Mouse (Mus musculus) midbrain, embryonic 10.5 days (tissue): ENCODE results near the gene Chrd. TPM values are rescaled to one million over a fixed set of nuclear protein-coding genes. Genes with fewer than 3 reads are reported as not detected.

Experiments used
- DNase-seq: peaks from one replicate; pipeline ENCODE4 v3.0.0-alpha.2; 2017; ENCODE audit warnings: low spot score
- H3K27ac ChIP-seq: fragments of 300-500 bp; sonication (generic); replicated peaks from 2 replicates; pipeline ENCODE4 v1.5.1; 2016; ENCODE audit warnings: mild to moderate bottlenecking
- H3K27me3 ChIP-seq: fragments of 300-500 bp; sonication (generic); 2 replicates; pipeline ENCODE4 v1.6.1; 2016; ENCODE audit warnings: low read depth, mild to moderate bottlenecking; ENCODE audit not compliant: poor library complexity, severe bottlenecking
- H3K36me3 ChIP-seq: fragments of 300-500 bp; sonication (generic); 2 replicates; pipeline ENCODE4 v1.6.1; 2016; ENCODE audit warnings: mild to moderate bottlenecking, moderate library complexity
- H3K4me1 ChIP-seq: fragments of 300-500 bp; sonication (generic); 2 replicates; pipeline ENCODE4 v1.6.1; 2016
- H3K4me3 ChIP-seq: fragments of 300-500 bp; sonication (generic); 2 replicates; pipeline ENCODE4 v1.5.1; 2016; ENCODE audit warnings: mild to moderate bottlenecking, moderate library complexity
- H3K9me3 ChIP-seq: fragments of 300-500 bp; sonication (generic); replicated peaks from 2 replicates; pipeline ENCODE4 v1.6.1; 2016; ENCODE audit warnings: mild to moderate bottlenecking
- WGBS: fragments of 180-500 bp; shearing (Covaris S2); methylation state at CpG from one replicate; pipeline ENCODE4 v1.1.7; 2016; 5-methylcytosine and 5-hydroxymethylcytosine counted together
- polyA plus RNA-seq: library from polyadenylated mRNA; unstranded; fragments of >200 nt; fragmentation: Nextera tagmentation; extraction: Ambion mirVana; gene quantifications from 2 replicates; pipeline ENCODE4 v1.2.1, GENCODE M21; 2016

Gene Chrd
- polyA plus RNA-seq, result 1.5 and 2.0 TPM in 2 replicates

DNA sequence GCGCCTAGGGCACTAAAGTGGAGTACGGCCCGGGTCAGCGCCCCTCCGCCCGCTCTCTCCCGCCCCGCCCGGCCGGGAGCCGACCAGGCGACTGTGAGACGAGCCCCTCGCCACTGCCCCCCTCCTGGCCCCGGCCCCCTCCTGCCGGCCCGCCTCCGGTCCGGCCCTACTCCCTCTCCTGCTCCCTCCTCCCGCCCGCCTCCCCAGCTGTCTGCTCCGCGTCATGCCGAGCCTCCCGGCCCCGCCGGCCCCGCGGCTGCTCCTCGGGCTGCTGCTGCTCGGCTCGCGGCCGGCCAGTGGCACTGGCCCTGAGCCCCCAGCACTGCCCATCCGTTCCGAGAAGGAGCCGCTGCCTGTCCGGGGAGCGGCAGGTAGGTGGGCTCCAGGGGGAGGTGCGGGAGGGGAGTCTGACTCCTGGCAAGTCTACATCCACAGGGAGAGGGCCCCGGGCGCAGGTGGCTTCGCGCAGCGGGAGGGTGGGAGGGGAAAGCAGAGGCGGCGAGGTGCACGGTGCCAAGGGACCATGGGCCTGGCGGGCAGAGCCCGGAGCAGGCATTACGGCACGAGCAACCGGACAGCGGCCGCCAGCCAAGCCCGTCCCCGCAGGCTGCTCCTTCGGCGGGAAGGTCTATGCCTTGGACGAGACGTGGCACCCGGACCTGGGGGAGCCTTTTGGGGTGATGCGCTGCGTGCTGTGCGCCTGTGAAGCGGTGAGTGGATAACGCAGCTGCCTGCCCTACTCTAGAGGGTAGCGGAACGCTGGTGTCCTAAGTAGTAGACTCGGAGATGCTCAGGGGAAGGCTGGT, at the start of gene Chrd:
Chrd (plus strand) TSS at position 203 of the 806 bp plus-strand sequence.
- H3K4me1 ChIP-seq, result peaks cover 35% of the 10 kb centered on the region
- H3K9me3 ChIP-seq, result no peaks in the 10 kb centered on the region
- peaks cover 62% of the 10 kb centered on the region for H3K27me3 ChIP-seq
- peak within 1 kb of the TSS; percentile 92 for H3K27ac ChIP-seq
- peak within 1 kb of the TSS; percentile 85 for H3K4me3 ChIP-seq
- DNase-seq, result peak; percentile 81
- WGBS, result under 1% methylated on average over 66 of the region's 70 CpGs
- H3K36me3 ChIP-seq, result no peaks in the 10 kb centered on the region

DNA sequence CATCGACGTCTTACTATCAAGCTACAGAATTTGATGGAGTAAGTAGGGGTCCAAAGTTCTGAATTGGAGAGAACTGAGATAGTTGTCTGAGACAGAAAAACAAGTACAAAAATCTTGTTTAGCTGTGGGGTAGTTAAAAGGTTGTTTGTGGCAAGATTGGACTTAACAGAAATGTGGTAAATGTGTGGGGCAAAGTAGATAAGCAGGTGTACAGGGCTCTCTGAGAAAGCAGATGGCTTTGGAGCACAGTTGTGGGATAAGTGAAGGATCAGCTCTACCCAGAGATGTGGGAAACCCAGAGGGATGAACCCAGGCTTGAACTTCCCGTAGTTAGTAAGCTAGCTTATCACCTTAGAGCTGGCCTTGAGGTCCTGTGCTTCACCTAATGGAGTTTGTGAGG, 42.2 kb upstream of the Chrd start:
- WGBS, result 93% methylated on average over 3 of the region's 3 CpGs
- H3K4me3 ChIP-seq, result no peak overlapping the region
- peaks cover 36% of the 10 kb centered on the region for H3K4me1 ChIP-seq

DNA sequence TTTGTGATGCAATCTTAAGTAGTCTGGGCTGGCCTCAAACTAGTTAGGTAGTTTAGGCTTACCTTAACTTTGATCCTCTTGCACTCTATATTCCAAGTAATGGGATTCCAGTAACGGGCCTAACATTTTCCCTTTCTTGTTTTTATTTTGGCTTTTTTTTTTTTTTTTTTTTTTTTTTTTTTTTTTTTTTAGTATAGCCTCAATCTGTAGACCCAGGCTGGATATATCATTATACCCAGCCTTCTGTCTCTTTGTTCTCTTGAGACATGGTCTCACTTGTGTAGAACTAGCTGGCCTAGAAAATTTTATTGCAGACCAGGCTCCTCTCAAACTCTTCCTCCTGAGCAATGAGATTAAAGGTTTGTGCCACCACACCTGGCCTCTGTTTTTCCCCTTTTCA, 41.3 kb upstream of the Chrd start:
- WGBS, result 89% methylated on average over 1 of the region's 1 CpGs
- H3K36me3 ChIP-seq, result peaks cover 61% of the 10 kb centered on the region
- no peak for DNase-seq

More for the DNA sequence above, 42.2 kb upstream of the Chrd start:
- Histone ChIP-seq H3K9me3 (no peaks in the 10 kb centered on the region), H3K27ac (no peak overlapping the region), H3K27me3 (peaks cover 16% of the 10 kb centered on the region), H3K36me3 (peaks cover 69% of the 10 kb centered on the region)
- no peak for DNase-seq

DNA sequence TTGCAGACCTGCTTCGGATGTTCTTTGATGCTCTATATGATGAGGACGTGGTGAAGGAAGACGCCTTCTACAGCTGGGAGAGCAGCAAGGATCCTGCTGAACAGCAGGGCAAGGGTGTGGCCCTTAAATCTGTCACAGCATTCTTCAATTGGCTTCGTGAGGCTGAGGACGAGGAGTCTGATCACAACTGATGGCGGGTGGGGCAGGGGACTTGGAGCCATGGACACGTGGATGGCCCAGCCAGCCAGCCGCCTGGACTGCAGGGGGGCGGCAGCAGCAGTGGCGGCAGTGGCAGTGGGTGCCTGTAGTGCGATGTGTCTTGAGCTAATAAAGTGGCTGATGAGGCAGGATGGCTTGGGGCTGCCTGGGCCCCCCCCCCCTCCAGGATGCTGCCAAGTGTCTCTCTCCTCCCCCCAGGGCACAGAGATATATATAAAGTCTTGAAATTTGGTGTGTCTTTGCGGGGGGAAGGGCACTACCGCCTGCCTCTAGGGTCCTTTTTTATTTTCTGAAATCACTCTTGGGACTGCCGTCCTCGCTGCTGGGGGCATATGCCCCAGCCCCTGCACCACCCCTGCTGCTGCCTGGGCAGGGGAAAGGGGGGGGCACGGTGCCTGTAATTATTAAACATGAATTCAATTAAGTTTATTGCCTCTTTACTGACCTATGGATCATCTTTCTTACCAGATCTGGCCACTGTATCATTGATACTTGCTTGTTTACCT, 40.5 kb upstream of the Chrd start:
- DNase-seq, result peak; percentile 27
- H3K4me1 ChIP-seq, result peaks cover 48% of the 10 kb centered on the region
- WGBS, result 44% methylated on average over 16 of the region's 16 CpGs
- peaks cover 53% of the 10 kb centered on the region for H3K36me3 ChIP-seq
- no peaks in the 10 kb centered on the region for H3K9me3 ChIP-seq
- H3K27me3 ChIP-seq, result peaks cover 23% of the 10 kb centered on the region
- H3K4me3 ChIP-seq, result peak overlapping the region; percentile 73
- peak overlapping the region; percentile 23; the same call in 1 of the 2 replicates for H3K27ac ChIP-seq

More for the DNA sequence above, 41.3 kb upstream of the Chrd start:
- Histone ChIP-seq H3K27me3 (peaks cover 23% of the 10 kb centered on the region), H3K9me3 (no peaks in the 10 kb centered on the region), H3K4me1 (peaks cover 44% of the 10 kb centered on the region), H3K27ac (no peak overlapping the region), H3K4me3 (no peak overlapping the region)

DNA sequence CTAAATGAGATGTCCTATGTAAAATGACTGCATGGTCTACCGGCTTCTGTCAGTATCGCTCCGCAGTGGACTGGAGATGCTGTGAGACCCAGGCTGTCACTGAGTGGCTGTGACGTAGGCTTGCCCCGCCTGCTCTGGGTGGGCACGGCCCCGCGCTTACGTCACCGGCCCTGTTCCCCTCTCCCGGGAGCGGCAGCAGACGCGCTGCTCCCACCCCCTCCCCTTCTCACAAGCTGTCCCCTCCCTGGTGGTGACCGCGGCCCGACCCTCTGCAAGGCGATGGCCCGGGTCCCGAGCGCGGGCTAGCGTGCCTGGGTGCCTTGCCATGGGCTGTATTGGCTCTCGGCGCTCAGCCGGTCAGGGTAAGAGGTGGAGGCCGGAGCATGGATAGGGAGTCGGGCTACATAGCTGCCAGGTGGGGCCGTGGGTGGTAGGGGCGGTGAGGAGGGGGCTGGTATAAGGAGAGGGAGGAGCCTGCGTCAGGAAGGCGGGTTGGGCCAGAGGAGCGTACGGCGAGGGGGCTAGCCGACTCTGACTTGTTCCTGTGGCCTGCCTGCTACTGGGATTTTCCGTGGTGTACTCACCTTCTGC, 39.7 kb upstream of the Chrd start, which contains the start of gene Fam131a:
Fam131a (plus strand) TSS at position 131 of the 591 bp plus-strand sequence.
- peak; percentile 96 for DNase-seq
- Histone ChIP-seq H3K4me1 (peaks cover 48% of the 10 kb centered on the region), H3K36me3 (peaks cover 45% of the 10 kb centered on the region), H3K9me3 (no peaks in the 10 kb centered on the region), H3K27me3 (peaks cover 23% of the 10 kb centered on the region), H3K27ac (peak within 1 kb of the TSS; percentile 90), H3K4me3 (peak within 1 kb of the TSS; percentile 73)
- WGBS, result 0% methylated on average over 37 of the region's 37 CpGs

DNA sequence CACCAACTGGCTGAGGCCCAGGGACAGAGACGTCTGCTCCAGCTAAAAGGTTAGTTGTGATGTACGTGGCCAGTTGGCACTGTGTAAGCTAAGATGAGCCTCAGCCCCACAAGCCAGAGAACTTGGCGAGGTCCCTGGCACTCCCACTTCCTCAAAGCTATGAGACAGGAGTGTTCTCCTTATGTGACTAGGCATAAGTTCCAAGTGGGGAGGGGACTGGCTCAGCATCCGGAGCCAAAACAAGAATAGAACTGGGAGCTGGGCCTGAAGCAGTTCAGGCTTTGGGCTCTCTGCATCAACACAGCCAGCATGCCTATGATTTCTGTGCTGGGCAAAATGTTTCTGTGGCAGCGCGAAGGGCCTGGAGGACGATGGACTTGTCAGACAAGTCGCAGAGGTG, 38.1 kb upstream of the Chrd start:
- peaks cover 23% of the 10 kb centered on the region for H3K27me3 ChIP-seq
- 78% methylated on average over 8 of the region's 8 CpGs for WGBS
- 0 out of 2 replicates have a peak overlapping the region, but pooled peaks have one; percentile 14 for H3K4me3 ChIP-seq
- H3K36me3 ChIP-seq, result peaks cover 36% of the 10 kb centered on the region
- peak overlapping the region; percentile 86; the same call in 1 of the 2 replicates for H3K27ac ChIP-seq
- DNase-seq, result no peak
- H3K4me1 ChIP-seq, result peaks cover 49% of the 10 kb centered on the region
- no peaks in the 10 kb centered on the region for H3K9me3 ChIP-seq

DNA sequence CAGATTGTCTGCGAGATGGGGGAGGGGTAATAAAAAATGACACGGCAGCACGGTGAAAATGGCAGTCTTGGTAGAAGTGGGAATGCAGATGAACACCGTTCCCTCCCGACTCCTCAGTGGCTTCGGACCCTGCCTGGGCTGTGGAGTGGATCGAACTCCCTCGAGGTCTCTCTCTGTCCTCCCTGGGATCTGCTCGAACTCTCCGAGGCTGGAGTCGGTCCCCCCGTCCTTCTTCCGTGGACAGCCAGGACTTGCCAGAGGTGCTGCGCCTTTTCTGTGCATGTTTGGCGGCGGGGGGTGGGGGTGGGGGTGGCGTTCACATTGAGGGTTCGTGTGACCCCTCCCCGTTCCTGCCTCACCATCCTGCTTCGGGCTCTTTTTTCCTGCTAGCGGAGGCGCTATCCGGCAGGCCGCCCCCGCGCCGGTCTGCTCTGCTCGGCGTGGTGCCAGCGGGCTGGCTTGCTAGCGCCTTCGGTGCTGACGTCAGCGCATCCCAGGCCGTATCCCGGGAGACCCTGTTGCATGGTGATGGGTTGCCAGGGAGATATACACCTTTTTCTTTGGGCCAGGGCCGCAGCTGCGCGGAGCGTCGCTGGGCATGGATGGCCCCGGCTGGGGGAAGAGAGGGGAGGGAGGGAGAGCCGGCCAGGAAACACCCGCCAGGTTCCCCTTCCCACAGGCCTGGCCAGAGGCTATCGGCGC, 37.2 kb upstream of the Chrd start:
- Histone ChIP-seq H3K4me1 (peaks cover 55% of the 10 kb centered on the region), H3K27me3 (peaks cover 23% of the 10 kb centered on the region), H3K9me3 (no peaks in the 10 kb centered on the region), H3K27ac (peak overlapping the region; percentile 86), H3K36me3 (peaks cover 31% of the 10 kb centered on the region), H3K4me3 (peak overlapping the region; percentile 58)
- WGBS, result 2% methylated on average over 46 of the region's 46 CpGs
- peak; percentile 89 for DNase-seq

DNA sequence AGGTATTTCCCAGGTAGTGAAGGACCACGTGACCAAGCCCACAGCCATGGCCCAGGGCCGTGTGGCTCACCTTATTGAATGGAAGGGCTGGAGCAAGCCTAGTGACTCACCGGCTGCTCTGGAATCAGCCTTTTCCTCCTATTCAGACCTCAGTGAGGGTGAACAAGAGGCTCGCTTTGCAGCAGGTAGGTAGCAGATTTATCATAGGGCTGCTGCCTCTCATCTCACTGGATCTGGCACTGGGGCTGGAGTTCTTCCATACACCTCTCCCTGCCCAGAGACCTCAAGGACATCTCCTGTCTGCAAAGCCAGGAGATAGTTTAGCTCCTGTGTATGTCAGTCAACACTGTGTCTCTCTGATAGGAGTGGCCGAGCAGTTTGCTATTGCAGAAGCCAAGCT, 33.7 kb upstream of the Chrd start:
- no peaks in the 10 kb centered on the region for H3K9me3 ChIP-seq
- 78% methylated on average over 5 of the region's 5 CpGs for WGBS
- H3K4me3 ChIP-seq, result no peak overlapping the region
- H3K36me3 ChIP-seq, result peaks cover 19% of the 10 kb centered on the region
- peaks cover 55% of the 10 kb centered on the region for H3K4me1 ChIP-seq
- peaks cover 19% of the 10 kb centered on the region for H3K27me3 ChIP-seq
- no peak for DNase-seq
- H3K27ac ChIP-seq, result no peak overlapping the region

DNA sequence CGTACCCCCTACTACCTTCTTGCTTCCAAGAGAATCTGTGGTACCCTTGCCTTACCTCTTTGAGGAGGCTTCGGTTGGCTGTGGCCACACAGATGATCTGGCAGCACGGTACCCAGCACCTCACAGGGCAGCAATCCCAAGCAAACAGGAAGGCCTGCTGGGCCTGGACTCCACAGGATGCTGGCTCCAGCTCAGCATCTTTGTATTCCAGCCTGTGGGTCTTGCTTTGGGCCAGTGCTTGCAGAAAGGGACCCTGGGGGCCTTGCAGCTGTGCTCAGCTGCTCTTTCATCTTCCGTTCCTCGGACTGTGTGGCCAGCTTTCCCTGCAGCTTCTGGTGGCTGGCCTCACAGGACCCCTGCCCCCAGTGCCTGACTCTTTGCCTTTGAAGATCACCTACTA, 32.9 kb upstream of the Chrd start:
- Histone ChIP-seq H3K36me3 (peaks cover 26% of the 10 kb centered on the region), H3K4me3 (no peak overlapping the region), H3K9me3 (no peaks in the 10 kb centered on the region), H3K27ac (peak overlapping the region; percentile 42; the same call in 1 of the 2 replicates), H3K27me3 (peaks cover 11% of the 10 kb centered on the region), H3K4me1 (peaks cover 49% of the 10 kb centered on the region)
- WGBS, result 32% methylated on average over 5 of the region's 5 CpGs
- DNase-seq, result no peak

DNA sequence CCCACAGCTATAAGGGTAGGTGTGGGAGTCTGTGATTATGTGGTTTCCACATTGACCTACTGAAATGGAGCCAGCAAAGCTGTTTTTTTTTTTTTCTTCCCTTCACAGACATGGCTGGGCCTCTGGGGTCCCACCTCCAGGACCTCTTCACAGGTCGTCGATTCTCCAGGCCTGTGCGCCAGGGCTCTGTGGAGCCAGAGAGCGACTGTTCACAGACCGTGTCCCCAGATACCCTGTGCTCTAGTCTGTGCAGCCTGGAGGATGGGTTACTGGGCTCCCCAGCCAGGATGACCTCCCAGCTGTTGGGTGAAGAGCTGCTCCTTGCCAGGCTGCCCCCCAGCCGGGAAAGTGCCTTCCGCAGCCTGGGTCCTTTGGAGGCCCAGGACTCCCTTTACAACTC, 31.6 kb upstream of the Chrd start:
- Histone ChIP-seq H3K27ac (peak overlapping the region; percentile 84), H3K36me3 (peaks cover 39% of the 10 kb centered on the region), H3K27me3 (peaks cover 2% of the 10 kb centered on the region; the same call in 1 of the 2 replicates), H3K4me1 (peaks cover 36% of the 10 kb centered on the region), H3K4me3 (0 out of 2 replicates have a peak overlapping the region, but pooled peaks have one; percentile 28), H3K9me3 (no peaks in the 10 kb centered on the region)
- WGBS, result 45% methylated on average over 7 of the region's 7 CpGs
- no peak for DNase-seq

DNA sequence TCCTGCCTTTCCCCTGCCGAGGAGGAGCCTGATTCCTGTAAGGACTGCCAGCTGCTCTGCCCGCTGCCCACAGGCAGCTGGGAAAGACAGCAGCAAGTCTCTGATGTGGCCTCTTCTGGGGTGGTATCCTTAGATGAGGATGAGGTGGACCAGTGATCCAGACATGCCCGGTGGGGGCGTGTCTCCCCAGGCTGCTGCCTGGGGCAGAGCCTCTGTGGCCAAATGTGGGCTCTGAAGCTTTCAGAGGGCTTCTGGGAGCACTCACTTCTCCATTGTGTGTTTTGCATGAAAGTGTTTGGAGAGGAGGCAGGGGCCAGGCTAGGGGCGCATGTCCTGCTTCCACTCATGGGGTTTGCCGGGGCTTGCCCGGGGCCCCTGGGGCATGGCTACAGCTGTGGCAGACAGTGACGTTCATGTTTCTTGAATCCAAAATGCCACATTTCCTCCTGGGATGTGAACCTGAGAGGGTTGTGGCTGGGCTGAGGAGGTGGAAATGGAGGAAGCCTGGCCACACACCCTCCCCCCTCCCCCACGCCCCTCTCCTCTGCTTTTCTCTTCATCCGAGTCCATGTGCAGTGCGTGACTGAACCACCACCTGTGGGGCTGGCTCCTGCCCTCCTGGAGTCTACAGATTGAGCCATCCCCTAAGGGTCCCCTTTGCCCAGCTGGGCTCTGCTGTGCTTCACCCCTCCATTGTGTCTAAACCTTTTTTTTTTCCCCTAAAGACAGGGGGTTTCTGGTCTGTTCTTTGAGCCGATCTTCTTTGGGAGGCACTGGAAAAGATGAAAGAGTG, 31.0 kb upstream of the Chrd start:
- H3K36me3 ChIP-seq, result peaks cover 45% of the 10 kb centered on the region
- WGBS, result 19% methylated on average over 12 of the region's 12 CpGs
- peak; percentile 42 for DNase-seq
- peaks cover 34% of the 10 kb centered on the region for H3K4me1 ChIP-seq
- no peaks in the 10 kb centered on the region for H3K9me3 ChIP-seq
- H3K27ac ChIP-seq, result peak overlapping the region; percentile 84
- H3K27me3 ChIP-seq, result no peaks in the 10 kb centered on the region
- H3K4me3 ChIP-seq, result peak overlapping the region; percentile 28
